Mouse (Mus musculus) neural tube, postnatal 0 days (tissue): ENCODE data around the gene Mrpl10. TPM values are rescaled to one million over a fixed set of nuclear protein-coding genes. Genes with fewer than 3 reads are reported as not detected.

Experiments used
- microRNA-seq: library from miRNA; unstranded; fragments of <30 nt; microRNA quantifications from one replicate; pipeline ENCODE4, GENCODE M21; 2016
- polyA plus RNA-seq: library from polyadenylated mRNA; unstranded; fragments of >200 nt; fragmentation: Nextera tagmentation; extraction: Ambion mirVana; gene quantifications from 2 replicates; pipeline ENCODE4 v1.2.1, GENCODE M21; 2015

Gene Mrpl10
- polyA plus RNA-seq: 64.7 and 67.8 TPM in 2 replicates

DNA sequence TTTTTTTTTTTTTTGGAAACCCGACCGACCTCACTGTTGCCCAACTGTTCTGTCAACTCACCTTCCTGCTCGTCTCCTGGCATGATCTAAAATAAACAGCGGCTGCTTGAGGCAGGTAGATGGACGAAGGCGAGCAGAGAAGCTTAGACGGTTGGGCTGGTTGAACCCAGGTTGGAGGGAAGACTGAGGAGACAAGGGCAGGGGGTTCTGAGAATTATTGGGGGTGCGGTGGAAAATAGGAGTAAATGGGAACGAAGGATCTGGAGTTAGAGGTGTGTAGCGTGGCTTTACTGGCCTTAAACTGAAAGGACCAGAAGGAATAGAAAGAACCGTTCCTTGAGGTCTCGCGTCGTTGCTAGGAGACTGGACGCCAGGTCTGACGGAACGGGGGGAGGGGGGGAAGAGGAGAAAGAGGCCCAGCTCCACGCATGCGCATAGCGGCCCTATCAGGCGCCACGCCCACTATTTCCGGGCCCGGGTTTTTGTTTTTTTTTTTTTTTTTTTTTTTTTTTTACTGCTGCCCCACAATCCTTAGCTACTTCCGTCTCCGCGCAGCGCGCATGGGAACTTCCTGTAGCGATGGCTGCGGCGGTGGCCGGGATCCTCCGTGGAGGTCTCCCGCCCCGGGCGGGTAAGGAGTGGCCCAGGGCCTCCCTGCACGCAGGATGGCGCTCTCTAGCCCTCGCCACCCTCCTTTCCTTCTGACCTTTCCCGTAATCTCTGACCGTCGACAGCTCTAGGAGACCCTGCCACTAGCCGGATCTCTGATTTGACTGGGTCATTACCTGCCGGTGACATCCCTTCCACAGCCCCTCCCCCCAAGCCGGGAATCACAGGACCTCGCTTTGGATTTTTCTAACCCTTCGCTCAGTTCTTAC lies at the start of gene Mrpl10, which contains the start of gene Lrrc46:
Gene Mrpl10 (plus strand): TSS at position 539 of the 878 bp plus-strand sequence.
Gene Lrrc46 (minus strand): TSS at position 386 of the 878 bp plus-strand sequence.

DNA sequence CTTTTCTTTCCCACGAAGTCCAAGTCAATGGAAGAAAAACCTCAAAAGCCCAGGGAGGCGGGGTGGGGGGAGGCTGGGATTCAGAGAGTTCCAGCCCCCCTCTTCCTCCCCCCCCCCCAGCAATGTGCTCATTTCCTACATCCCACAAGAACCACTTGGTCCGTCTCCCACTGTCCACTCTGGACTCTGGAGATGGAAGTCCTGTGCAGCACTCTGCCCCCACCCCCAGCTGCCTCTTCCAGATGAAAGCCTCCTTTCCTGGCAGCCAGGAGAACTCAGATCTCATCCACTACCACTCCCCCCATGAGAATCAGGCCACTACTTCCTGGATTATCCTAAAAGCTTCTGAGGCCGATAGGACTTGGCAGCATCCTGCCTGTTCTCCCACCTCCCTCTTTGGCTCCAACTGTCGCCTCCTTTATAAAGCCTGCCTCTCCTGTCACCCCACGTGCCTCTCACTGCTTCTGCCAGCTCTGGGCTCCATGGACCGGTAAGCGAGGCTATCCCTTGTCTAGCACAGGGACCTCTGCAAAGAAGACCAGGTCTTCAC lies 28.2 kb upstream of the Mrpl10 start, which contains the start of gene Sp6:
Gene Sp6 (plus strand): TSS at position 274 of the 550 bp plus-strand sequence.

DNA sequence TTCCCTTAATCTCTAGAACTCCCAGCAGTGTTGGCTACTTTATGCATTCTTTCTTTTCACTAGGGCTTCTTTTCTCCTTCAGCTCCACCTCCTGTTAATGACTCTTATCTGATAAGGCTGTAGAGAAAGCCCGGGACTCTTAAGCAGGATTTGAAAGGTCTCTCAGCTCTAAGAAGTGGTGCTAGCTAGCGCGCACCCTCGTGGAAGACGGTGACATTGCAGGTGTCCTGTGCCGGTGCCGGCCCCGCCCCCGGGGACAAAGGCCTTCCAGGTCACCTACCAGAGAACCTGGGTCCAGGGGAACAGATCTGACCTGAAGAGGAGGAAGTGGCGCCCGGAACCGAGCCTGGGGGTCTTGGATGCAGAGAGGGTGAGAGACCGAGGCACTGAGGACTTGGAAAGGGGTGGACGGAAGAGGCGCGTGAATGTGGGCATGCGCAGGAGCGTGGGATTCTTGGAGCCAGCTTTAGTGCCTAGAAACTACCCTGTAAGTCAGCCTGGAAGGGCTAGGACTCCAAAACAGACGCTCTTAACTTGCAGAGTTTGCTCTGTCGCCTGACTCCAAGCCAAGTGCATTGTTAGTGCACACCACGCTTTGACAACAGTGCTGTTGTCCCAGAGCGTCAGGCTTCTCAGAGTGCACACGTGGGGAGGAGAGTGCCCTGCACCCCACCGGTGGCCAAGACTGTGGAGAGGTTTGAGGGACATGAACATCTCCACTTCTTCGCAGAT lies 11.5 kb upstream of the Mrpl10 start, which contains the start of gene Scrn2:
Gene Scrn2 (plus strand): TSS at position 253 of the 732 bp plus-strand sequence.

DNA sequence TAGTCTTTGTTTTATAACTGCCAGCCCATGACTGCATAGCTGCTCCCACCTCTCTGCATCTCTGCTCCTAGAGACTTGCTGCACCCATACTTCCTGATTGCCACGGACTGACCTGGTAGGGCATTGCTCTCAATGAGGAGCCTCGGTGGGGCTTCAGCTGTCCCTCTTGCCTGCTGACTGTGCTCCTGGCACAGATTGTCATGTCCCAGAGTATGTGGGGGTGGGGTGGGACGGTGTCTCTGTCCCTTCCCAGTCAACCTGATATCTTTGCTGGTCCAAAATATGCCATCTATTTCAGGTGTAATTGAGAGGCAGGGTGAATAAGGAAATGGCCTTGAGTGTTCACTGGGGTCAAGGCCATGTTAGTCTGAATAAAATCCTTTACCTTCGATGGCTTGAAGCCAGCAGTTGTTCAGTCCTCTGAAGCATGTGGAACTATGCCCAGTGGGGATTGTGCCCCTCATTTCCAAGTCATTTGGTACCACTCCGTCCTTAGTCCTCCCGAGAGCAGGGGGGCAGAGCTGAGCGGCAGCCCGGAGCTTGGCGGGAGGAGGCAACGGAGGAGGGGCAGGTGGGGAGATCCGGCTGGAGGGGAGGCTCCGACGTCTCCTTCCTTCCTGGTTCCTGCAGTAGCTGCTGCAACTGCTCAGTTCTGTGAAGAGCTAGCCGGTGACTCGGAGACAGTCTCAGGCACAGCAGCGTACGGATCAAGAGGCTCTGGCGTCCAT lies 9.0 kb downstream of the Mrpl10 start, which contains the start of gene Osbpl7:
Gene Osbpl7 (plus strand): TSS at position 413 of the 728 bp plus-strand sequence.

Small RNAs within 50 kb of the gene (microRNA-seq; reads per million reads assigned to microRNA genes)
- 1.2 reads per million for gene Mir8103

Other genes with a start within 250 kb of the Mrpl10 start
- 66.9 and 68.8 TPM in 2 replicates for gene Nfe2l1, start 211.6 kb upstream of the Mrpl10 start, polyA plus RNA-seq
- gene Copz2, start 191.7 kb upstream of the Mrpl10 start, polyA plus RNA-seq: 30.1 and 42.5 TPM in 2 replicates
- gene Cdk5rap3, start 125.1 kb upstream of the Mrpl10 start, polyA plus RNA-seq: 72.4 and 74.2 TPM in 2 replicates
- 0.23 and 0.32 TPM in 2 replicates for gene Prr15l, start 113.5 kb upstream of the Mrpl10 start, polyA plus RNA-seq
- 30.2 and 33.2 TPM in 2 replicates for gene Pnpo, start 97.6 kb upstream of the Mrpl10 start, polyA plus RNA-seq
- gene Sp2, start 58.6 kb upstream of the Mrpl10 start, polyA plus RNA-seq: 10.1 and 11.6 TPM in 2 replicates
- 0.36 and 0.45 TPM in 2 replicates for gene Sp6, start 28.2 kb upstream of the Mrpl10 start, polyA plus RNA-seq
- 9.1 and 11.5 TPM in 2 replicates for gene Scrn2, start 11.6 kb upstream of the Mrpl10 start, polyA plus RNA-seq
- 2.2 and 2.8 TPM in 2 replicates for gene Lrrc46, start 153 bp upstream of the Mrpl10 start, polyA plus RNA-seq
- gene Osbpl7, start 9.1 kb downstream of the Mrpl10 start, polyA plus RNA-seq: 8.5 and 12.0 TPM in 2 replicates
- 0.32 and 0.45 TPM in 2 replicates for gene Tbx21, start 73.8 kb downstream of the Mrpl10 start, polyA plus RNA-seq
- 12.1 and 13.1 TPM in 2 replicates for gene Tbkbp1, start 109.9 kb downstream of the Mrpl10 start, polyA plus RNA-seq
- gene Kpnb1, start 146.3 kb downstream of the Mrpl10 start, polyA plus RNA-seq: 24.1 and 27.3 TPM in 2 replicates
- gene Npepps, start 239.1 kb downstream of the Mrpl10 start, polyA plus RNA-seq: 90.5 and 99.5 TPM in 2 replicates